Mouse (Mus musculus): ENCODE measurements around the gene Fbxo24.

DNA sequence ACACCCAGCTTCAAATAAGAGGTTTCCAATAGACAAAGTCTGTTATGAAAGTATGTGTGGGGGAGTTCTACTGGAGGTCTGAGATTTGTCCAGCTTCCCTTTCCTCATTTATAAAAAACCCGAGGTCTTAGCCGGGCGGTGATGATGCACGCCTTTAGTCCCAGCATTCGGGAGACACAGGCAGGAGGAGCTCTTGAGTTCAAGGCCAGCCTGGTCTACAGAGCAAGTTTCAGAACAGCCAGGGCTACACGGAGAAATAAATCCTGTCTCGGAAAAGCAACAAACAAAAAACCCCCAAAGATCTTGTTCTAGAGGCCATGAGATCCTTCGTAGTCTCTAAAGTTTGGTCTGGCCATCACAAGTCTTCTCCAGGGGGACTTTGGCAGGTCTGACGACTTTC, 811 bp downstream of the Fbxo24 start:
- no peak for TF ChIP-seq POLR2A (IDR thresholded peaks at IDR 0.05; ENCODE audit: insufficient read length, low read depth)
- no peak for TF ChIP-seq MYOG (IDR thresholded peaks at IDR 0.05; ENCODE audit: control insufficient read depth in 1 of 3, insufficient read depth in 1 of 3, insufficient read length in 2 of 3, low read depth in 2 of 3)
- no peak for TF ChIP-seq MYOD1 (IDR thresholded peaks at IDR 0.05; ENCODE audit: control insufficient read depth in 1 of 3, insufficient read length in 2 of 3, low read depth in 2 of 3)
- no peak for TF ChIP-seq TCF12 (IDR thresholded peaks at IDR 0.05; ENCODE audit: insufficient read depth, poor library complexity, severe bottlenecking)
- TF ChIP-seq MAX (IDR thresholded peaks at IDR 0.05; ENCODE audit: low read depth): no peak
- TF ChIP-seq POLR2AphosphoS2 (IDR thresholded peaks at IDR 0.05; ENCODE audit: insufficient read length, low read depth): no peak
- TF ChIP-seq REST (IDR thresholded peaks at IDR 0.05; ENCODE audit: insufficient read depth, insufficient read length): no peak
